Mouse (Mus musculus): ENCODE measurements around the gene Dhrs4. TPM values are rescaled to one million over a fixed set of nuclear protein-coding genes. Genes with fewer than 3 reads are reported as not detected.

Gene Dhrs4
- polyA plus RNA-seq, 1 experiment from 2014 or later = 42.7 TPM

DNA sequence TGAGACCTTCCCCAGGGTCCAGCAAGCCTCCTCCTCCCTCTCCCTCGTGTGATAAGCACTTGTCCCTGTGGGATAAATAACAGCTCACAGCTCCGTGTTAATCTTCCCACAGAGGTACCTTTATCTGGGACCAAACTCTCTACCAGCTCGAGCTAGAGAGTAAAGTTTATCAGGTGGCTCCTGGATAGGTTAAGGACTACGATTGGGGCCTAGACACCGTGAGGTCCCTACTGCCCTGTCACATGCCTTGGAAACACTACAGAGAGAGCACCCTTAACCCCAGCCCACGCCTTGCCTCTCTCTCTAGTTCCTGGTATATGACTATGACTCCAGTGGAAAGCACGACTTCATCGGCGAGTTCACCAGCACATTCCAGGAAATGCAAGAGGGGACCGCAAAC lies 35.4 kb downstream of the Dhrs4 start:
- 69% methylated on average over 10 of the region's 10 CpGs for WGBS
- H3K27me3 ChIP-seq = peaks cover 9% of the 10 kb centered on the region; the same call in 1 of the 2 replicates
- H3K9me3 ChIP-seq (replicated peaks) = no peaks in the 10 kb centered on the region
- peaks cover 21% of the 10 kb centered on the region for H3K4me1 ChIP-seq
- no peak overlapping the region for H3K4me3 ChIP-seq
- no peak overlapping the region for H3K4me2 ChIP-seq (replicated peaks)
- H3K9ac ChIP-seq = no peak overlapping the region
- H3K27ac ChIP-seq = no peak overlapping the region
- no peaks in the 10 kb centered on the region for H3K36me3 ChIP-seq
- no peak for ATAC-seq (ENCODE audit: low FRiP score)

DNA sequence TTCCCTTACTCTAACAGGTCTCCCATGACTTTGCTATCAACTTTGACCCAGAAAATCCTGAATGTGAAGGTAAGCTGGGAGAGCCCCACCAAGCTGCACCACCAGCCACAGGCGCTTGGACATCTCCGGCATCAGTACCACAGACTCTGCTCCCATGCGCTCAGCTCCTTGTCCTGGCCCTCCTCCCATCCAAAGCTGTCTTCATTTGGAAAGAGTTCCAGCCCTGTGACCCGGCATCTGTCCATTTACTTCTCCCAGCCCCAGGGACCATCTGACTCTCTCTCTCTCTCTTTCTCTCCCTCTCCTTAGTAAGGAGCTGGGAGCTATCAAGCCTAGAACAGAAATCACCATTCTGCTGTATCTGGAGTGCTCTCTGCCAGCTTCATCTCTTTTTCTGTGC lies 37.3 kb downstream of the Dhrs4 start:
- Histone ChIP-seq H3K4me3 (no peak overlapping the region), H3K4me1 (peaks cover 27% of the 10 kb centered on the region), H3K36me3 (no peaks in the 10 kb centered on the region), H3K4me2 (replicated peaks) (no peak overlapping the region), H3K27ac (no peak overlapping the region), H3K9ac (no peak overlapping the region), H3K9me3 (replicated peaks) (no peaks in the 10 kb centered on the region), H3K27me3 (peaks cover 20% of the 10 kb centered on the region)
- no peak for ATAC-seq (ENCODE audit: low FRiP score)
- WGBS = 97% methylated on average over 4 of the region's 4 CpGs

DNA sequence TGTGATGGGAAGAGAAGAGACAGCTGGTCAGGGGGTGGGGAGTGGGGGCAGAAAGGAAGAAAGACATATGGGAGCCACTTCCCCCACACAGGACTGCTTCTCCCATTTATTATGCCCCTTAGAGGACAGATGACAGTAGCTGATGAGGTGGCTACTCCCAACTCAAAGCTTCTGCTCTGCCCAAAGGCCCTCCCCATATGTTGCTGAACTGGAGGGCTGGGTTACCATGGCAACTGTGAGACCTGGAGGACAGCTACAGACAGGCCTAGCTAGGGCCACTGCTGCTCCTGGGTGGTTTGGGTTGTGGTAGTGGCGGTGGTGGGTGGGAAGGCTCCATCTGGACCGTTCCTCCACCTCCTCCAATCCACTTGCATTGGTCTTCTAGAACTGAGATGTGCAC lies 40.3 kb downstream of the Dhrs4 start:
- Histone ChIP-seq H3K4me1 (peaks cover 23% of the 10 kb centered on the region), H3K27me3 (peaks cover 34% of the 10 kb centered on the region), H3K4me2 (replicated peaks) (no peak overlapping the region), H3K9me3 (replicated peaks) (no peaks in the 10 kb centered on the region), H3K9ac (no peak overlapping the region), H3K27ac (peak overlapping the region; percentile 49; the same call in 1 of the 2 replicates), H3K4me3 (no peak overlapping the region), H3K36me3 (no peaks in the 10 kb centered on the region)
- 20% methylated on average over 2 of the region's 2 CpGs for WGBS
- ATAC-seq (ENCODE audit: low FRiP score) = peak; percentile 81

DNA sequence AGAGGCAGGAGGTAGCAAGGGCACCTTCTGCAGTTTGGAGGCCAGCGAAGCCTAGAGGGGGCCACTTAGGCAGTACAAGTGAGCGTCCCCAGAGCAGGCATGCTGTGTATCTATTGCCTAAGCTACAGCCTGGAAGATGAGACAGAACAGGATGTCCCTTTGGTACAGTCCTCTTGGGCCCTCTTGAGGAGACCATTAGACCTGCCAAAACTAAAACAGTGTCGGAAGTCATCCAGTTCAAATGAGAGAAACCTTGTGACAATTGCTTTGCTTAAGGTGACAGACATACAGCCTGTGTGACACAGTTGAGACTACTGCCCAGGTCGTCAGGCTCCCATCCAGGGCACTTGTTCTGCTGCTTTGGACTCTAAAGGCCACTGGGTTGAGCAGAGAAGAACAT lies 41.0 kb downstream of the Dhrs4 start:
- H3K27ac ChIP-seq = peak overlapping the region; percentile 49; the same call in 1 of the 2 replicates

DNA sequence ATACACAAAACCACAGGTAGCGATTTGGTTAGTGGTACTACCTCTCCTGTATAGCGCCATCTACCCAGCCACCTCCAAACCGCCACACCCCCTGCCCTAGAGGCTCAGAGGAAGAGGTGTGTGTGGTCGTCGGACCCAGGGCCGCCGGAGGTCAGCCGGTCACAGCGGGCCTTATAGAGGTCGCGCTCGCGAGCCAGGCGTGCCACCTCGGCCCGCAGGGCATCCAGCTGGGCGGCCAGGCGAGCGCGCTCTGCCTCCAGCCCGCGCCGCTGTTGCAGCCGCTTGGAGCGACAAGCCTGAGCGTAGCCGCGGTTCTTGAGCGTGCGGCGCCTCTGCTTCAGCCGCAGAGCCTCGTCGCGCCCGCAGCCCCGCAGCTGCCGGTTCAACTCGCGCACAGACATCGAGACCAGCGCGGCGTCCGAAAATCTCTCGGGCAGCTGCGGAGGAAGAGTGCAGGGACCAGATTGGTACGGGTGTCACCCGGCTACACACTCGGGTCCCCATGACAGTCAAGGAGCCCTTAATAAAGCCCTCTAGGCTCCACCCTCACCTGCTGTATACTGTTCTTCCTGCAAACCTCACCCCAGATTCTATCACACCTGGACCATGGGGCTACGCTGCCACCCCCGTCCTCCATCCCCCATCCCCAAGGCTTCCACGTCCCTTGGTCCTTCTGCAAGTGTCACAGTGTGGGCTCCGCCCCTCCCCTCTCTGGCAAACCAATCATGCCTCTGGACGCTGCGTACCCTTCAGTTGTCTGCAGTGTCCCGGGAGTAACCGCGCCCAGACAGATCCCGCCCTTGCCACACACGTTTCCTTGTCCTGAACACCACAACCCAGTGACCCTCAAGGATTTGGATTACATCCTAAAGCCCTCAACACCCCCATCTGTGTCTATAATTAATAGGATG lies 42.1 kb downstream of the Dhrs4 start:
- Histone ChIP-seq H3K27me3 (peaks cover 34% of the 10 kb centered on the region), H3K9ac (peak overlapping the region; percentile 57), H3K4me3 (peak overlapping the region; percentile 50), H3K36me3 (no peaks in the 10 kb centered on the region), H3K4me2 (replicated peaks) (peak overlapping the region; percentile 87), H3K9me3 (replicated peaks) (no peaks in the 10 kb centered on the region), H3K4me1 (peaks cover 23% of the 10 kb centered on the region), H3K27ac (peak overlapping the region; percentile 45; the same call in 1 of the 2 replicates)
- under 1% methylated on average over 61 of the region's 61 CpGs for WGBS
- peak; percentile 64 for ATAC-seq (ENCODE audit: low FRiP score)

More for the DNA sequence above, 41.0 kb downstream of the Dhrs4 start:
- Histone ChIP-seq H3K27me3 (peaks cover 34% of the 10 kb centered on the region), H3K9me3 (replicated peaks) (no peaks in the 10 kb centered on the region), H3K4me2 (replicated peaks) (no peak overlapping the region; the same call in 1 of the 2 replicates), H3K4me1 (peaks cover 23% of the 10 kb centered on the region), H3K9ac (no peak overlapping the region), H3K36me3 (no peaks in the 10 kb centered on the region), H3K4me3 (no peak overlapping the region)
- ATAC-seq (ENCODE audit: low FRiP score) = no peak
- 57% methylated on average over 4 of the region's 4 CpGs for WGBS

DNA sequence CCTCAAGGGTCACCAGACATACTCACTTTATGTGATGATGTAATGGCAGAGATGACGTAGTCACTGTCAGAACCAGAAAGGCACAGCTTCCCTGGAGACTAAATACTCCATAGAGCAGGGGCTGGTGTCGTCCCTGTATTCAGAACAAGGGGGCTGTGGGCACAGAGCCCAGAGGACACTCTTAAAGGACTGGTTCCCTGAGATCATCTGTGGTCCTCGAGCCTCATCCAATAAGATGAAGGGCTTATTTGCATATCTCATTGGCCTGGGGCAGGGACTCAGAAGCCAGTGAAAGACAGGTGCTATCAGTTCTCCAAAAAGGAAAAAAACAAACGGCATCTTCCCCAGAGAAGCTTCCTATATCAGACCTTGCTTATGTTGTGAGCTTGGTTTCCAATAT lies 45.5 kb downstream of the Dhrs4 start:
- H3K36me3 ChIP-seq = no peaks in the 10 kb centered on the region
- H3K4me2 ChIP-seq (replicated peaks) = no peak overlapping the region
- ATAC-seq (ENCODE audit: low FRiP score) = no peak
- peaks cover 15% of the 10 kb centered on the region for H3K4me1 ChIP-seq
- no peak overlapping the region for H3K27ac ChIP-seq
- no peak overlapping the region for H3K4me3 ChIP-seq
- H3K27me3 ChIP-seq = peaks cover 34% of the 10 kb centered on the region
- no peak overlapping the region for H3K9ac ChIP-seq
- WGBS = 61% methylated on average over 4 of the region's 4 CpGs
- H3K9me3 ChIP-seq (replicated peaks) = no peaks in the 10 kb centered on the region

DNA sequence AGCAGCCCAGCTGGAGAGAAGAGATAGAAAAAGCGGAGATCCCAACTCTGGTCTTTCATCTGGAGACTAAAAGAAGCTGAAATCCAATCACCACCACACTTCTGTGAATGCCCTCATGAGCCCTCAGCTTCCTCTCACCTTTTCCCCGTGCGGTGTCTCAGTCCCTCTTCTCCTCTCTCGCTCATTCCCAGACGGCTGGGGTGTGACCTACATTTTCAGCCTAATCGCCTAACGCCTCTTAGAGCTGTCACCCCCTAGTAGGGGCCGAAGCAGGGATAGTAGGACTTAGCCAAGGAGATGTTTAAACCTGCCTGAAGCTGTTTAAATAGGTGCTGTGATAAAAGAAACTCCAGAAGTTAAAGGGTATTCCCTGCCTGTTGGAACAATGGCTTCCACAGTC lies 46.2 kb downstream of the Dhrs4 start, which contains the start of gene Nrl:
Gene Nrl, minus strand, starts transcription at position 197 of the 400 bp plus-strand sequence.
- Histone ChIP-seq H3K4me3 (no peak within 1 kb of the TSS), H3K9me3 (replicated peaks) (no peaks in the 10 kb centered on the region), H3K27ac (no peak within 1 kb of the TSS), H3K4me2 (replicated peaks) (no peak within 1 kb of the TSS), H3K36me3 (no peaks in the 10 kb centered on the region), H3K4me1 (peaks cover 9% of the 10 kb centered on the region; the same call in 1 of the 2 replicates), H3K9ac (no peak within 1 kb of the TSS), H3K27me3 (peaks cover 33% of the 10 kb centered on the region)
- WGBS = 46% methylated on average over 8 of the region's 8 CpGs
- no peak for ATAC-seq (ENCODE audit: low FRiP score)

DNA sequence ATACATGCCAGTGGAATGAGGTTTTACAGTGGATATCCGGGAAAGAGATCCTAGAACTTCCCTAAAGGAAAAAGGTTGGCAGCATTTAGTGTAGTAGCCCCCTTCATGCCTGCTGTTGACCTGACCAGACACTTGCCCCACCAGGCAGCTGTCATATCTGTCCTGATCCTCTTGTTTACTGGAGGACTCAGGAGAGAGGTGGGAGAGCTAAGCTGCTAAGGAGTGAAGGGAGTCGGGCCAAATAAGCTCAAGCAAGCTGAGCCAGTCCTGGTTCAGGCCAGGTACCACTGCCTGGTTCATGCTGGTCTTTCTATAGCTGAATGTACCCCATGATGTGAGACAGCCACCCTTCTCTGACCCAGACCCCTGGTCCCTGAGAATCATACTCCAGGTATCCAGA lies 48.1 kb downstream of the Dhrs4 start:
- no peak overlapping the region for H3K9ac ChIP-seq
- H3K27ac ChIP-seq = no peak overlapping the region
- H3K27me3 ChIP-seq = peaks cover 25% of the 10 kb centered on the region
- H3K9me3 ChIP-seq (replicated peaks) = no peaks in the 10 kb centered on the region
- no peak for ATAC-seq (ENCODE audit: low FRiP score)
- no peak overlapping the region for H3K4me3 ChIP-seq
- no peaks in the 10 kb centered on the region for H3K36me3 ChIP-seq
- WGBS = 87% methylated on average over 2 of the region's 2 CpGs
- no peaks in the 10 kb centered on the region for H3K4me1 ChIP-seq
- no peak overlapping the region for H3K4me2 ChIP-seq (replicated peaks)

DNA sequence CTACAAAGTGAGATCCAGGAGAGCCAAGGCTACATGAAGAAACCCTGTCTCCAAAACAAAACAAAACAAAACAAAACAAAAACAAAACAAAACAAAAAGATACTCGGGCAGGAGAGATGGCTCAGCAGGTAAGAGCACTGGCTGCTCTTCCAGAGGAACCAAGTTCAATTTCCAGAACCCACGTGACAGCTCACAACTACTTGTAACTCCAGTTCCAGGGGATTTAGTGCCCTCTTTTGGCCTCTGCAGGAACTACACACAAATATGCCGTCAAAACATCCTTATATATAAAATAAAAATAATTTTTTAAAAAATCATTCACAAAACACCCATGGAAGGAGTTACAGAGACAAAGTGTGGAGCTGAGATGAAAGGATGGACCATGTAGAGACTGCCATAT lies 49.4 kb downstream of the Dhrs4 start:
- H3K4me2 ChIP-seq (replicated peaks) = no peak overlapping the region
- no peaks in the 10 kb centered on the region for H3K36me3 ChIP-seq
- WGBS = 21% methylated on average over 3 of the region's 3 CpGs
- H3K9me3 ChIP-seq (replicated peaks) = no peaks in the 10 kb centered on the region
- no peak for ATAC-seq (ENCODE audit: low FRiP score)
- no peaks in the 10 kb centered on the region for H3K4me1 ChIP-seq
- no peak overlapping the region for H3K9ac ChIP-seq
- H3K27me3 ChIP-seq = peaks cover 15% of the 10 kb centered on the region
- no peak overlapping the region for H3K4me3 ChIP-seq
- H3K27ac ChIP-seq = no peak overlapping the region

DNA sequence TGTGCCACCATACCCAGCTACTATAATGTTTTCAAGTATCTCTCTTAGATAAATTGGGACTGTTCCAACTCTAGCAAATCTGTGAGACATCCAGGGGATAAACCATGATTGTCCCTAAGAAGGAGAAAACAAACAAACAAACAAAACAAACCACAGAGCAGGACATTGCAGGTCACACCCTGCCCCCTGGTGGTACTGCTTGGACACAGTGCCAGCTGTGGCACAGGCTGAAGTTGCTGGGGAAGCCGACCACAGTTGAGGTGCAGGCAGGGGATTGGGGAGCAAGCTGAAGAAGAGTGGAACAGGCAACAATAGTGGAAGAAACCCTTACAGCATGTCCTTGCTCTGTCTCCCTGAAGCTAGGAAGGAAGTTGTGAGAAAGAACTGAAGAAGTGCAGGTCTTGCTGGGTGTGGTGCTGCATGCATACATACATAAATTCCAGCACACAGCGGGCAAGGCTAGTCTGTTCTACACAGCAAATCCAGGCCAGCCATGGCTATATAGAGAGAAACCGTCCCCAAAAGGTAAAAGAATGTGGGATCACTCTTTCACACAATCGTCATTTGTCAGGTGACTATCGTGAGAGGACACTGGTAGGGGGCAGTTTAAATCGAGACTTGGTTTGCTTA lies 57.7 kb downstream of the Dhrs4 start:
- no peak for ATAC-seq (ENCODE audit: low FRiP score)
- Histone ChIP-seq H3K27me3 (no peaks in the 10 kb centered on the region), H3K27ac (no peak overlapping the region)

More for the DNA sequence above, 57.7 kb downstream of the Dhrs4 start:
- H3K9me3 ChIP-seq (replicated peaks) = no peaks in the 10 kb centered on the region
- no peak overlapping the region for H3K4me2 ChIP-seq (replicated peaks)
- H3K9ac ChIP-seq = no peak overlapping the region
- peaks cover 19% of the 10 kb centered on the region for H3K4me1 ChIP-seq
- no peaks in the 10 kb centered on the region for H3K36me3 ChIP-seq
- whole genome bisulfite sequencing = 52% methylated on average over 6 of the region's 6 CpGs
- no peak overlapping the region for H3K4me3 ChIP-seq

All from hindbrain, embryonic 12.5 days (tissue).